Mouse (Mus musculus) heart, adult 2 months (tissue): ENCODE data around the gene Stat6. TPM values are rescaled to one million over a fixed set of nuclear protein-coding genes. Genes with fewer than 3 reads are reported as not detected.

Experiments used
- DNase-seq, 2 experiments: peaks; one replicate each; pipeline ENCODE4 v3.0.0; 2021
- H3K27ac ChIP-seq: fragments of 200-600 bp; 2 replicates; pipeline ENCODE4 v1.8.1; 2022
- H3K27me3 ChIP-seq: fragments of 200-500 bp; 2 replicates; pipeline ENCODE4 v1.6.1; 2012; ENCODE audit warnings: mild to moderate bottlenecking, low read length, inconsistent platforms, mixed read lengths; ENCODE audit not compliant: control insufficient read depth, insufficient read depth
- H3K36me3 ChIP-seq: fragments of 200-500 bp; 2 replicates; pipeline ENCODE4 v1.6.1; 2012; ENCODE audit warnings: low read length, inconsistent platforms; ENCODE audit not compliant: control insufficient read depth, insufficient read depth
- H3K4me1 ChIP-seq: fragments of 200-500 bp; 2 replicates; pipeline ENCODE4 v1.6.1; 2011; ENCODE audit warnings: low read length; ENCODE audit not compliant: control insufficient read depth, insufficient read depth
- H3K4me3 ChIP-seq: fragments of 200-600 bp; 2 replicates; pipeline ENCODE4 v1.8.1; 2022
- H3K79me2 ChIP-seq: fragments of 200-500 bp; replicated peaks from 2 replicates; pipeline ENCODE4 v1.6.1; 2012; ENCODE audit warnings: mild to moderate bottlenecking, inconsistent platforms, low read length, moderate library complexity, mixed read lengths; ENCODE audit not compliant: control insufficient read depth, insufficient read depth
- H3K9ac ChIP-seq: fragments of 200-500 bp; 2 replicates; pipeline ENCODE4 v1.6.1; 2012; ENCODE audit warnings: low read depth, mild to moderate bottlenecking, control low read depth, inconsistent platforms, low read length, mixed read lengths
- CTCF ChIP-seq: fragments of 200-600 bp; IDR thresholded peaks from 2 replicates; pipeline ENCODE4 v1.8.1; 2022; ENCODE audit warnings: antibody characterized with exemption, mild to moderate bottlenecking, moderate library complexity
- EP300 ChIP-seq: fragments of 200-500 bp; IDR thresholded peaks from 2 replicates; pipeline ENCODE4 v1.6.1; 2011; ENCODE audit warnings: low read depth, low read length, control low read depth; ENCODE audit not compliant: insufficient read depth
- POLR2A ChIP-seq: fragments of 200-500 bp; IDR thresholded peaks from 2 replicates; pipeline ENCODE4 v1.6.1; 2011; ENCODE audit warnings: mild to moderate bottlenecking, low read depth, low read length, control low read depth; ENCODE audit not compliant: insufficient read depth
- WGBS: fragments of 180-500 bp; shearing (Covaris S2); methylation state at CpG from one replicate; pipeline ENCODE4 v1.1.7; 2018; 5-methylcytosine and 5-hydroxymethylcytosine counted together
- intact Hi-C: fragments of 180-260 bp; cut with DNase I; formaldehyde crosslinking; loops from one replicate; pipeline ENCODE4 v1.15.1; 2025
- polyA plus RNA-seq: library from polyadenylated mRNA; depleted of rRNA; stranded (reverse); fragments of >200 nt; gene quantifications from 2 replicates; pipeline ENCODE4 v1.2.3, GENCODE M21; 2012
- total RNA-seq, 2 experiments: library from RNA; stranded (reverse); gene quantifications; 2 replicates each; pipeline ENCODE4 v1.2.3; 2021

Stat6 gene
- total and polyA plus RNA-seq, 3 experiments, result 43.7 to 49.5 (median 43.9) TPM

DNA sequence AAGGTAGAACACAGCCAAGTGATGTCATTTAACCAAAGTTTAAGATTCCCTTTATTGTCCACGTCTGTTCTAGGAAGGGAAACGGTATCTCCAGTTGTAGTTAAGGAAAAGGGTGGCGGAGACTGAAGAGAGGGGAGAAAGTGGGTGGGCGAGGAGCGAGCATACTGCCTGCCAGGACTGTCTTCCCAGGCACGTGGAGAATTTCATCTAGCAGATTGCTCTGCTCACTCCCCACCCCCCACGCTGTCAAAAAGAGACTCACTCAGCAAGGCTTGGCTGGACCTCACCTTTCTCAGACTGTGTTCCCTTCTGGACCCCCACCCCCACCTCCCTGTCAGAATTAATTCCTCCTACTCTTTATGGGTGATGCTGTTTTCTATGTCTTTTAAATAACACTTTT is 26.4 kb downstream of the Stat6 start:
- Histone ChIP-seq H3K27ac (peak overlapping the region; percentile 41), H3K36me3 (no peaks in the 10 kb centered on the region), H3K4me1 (peaks cover 5% of the 10 kb centered on the region), H3K4me3 (no peak overlapping the region), H3K27me3 (no peaks in the 10 kb centered on the region), H3K9ac (no peak overlapping the region), H3K79me2 (no peaks in the 10 kb centered on the region)
- no peak for DNase-seq
- TF ChIP-seq EP300, result no peak
- TF ChIP-seq POLR2A, result no peak
- no peak for TF ChIP-seq CTCF
- 22% methylated on average over 7 of the region's 7 CpGs for WGBS
- intact Hi-C loops, result no loop called here

- 74% methylated on average over 2 of the region's 2 CpGs for WGBS
- Histone ChIP-seq H3K36me3 (no peaks in the 10 kb centered on the region), H3K9ac (no peak overlapping the region), H3K79me2 (no peaks in the 10 kb centered on the region), H3K4me1 (peaks cover 2% of the 10 kb centered on the region), H3K27ac (no peak overlapping the region), H3K4me3 (no peak overlapping the region), H3K27me3 (no peaks in the 10 kb centered on the region)
- TF ChIP-seq CTCF (no peak), POLR2A (no peak), EP300 (no peak)
- no peak for DNase-seq
- intact Hi-C loops, result no loop called here
Observed at GRCm38 (mm10) chr10:127670185-127670584, 27.4 kb downstream of the Stat6 start.

DNA sequence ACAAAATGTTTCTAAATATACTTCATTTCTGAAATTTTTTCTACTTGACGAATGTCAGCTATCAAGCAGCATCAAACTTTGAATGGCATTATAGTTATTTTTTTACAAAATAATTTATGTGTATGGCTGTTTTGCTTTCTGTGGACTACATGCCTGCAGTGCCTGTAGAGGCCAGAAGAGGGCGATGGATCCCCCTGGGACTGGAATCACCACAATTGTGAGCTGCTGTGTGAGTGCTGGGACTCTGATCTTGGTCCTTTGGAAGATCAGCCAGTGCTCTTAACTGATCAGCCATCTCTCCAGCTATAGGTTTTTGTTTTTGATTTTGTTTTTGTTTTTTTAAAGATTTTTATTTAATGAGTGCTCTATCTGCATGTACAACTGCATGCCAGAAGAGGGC is 28.5 kb downstream of the Stat6 start:
- Histone ChIP-seq H3K4me3 (no peak overlapping the region), H3K27ac (no peak overlapping the region), H3K4me1 (peaks cover 2% of the 10 kb centered on the region), H3K27me3 (no peaks in the 10 kb centered on the region), H3K79me2 (no peaks in the 10 kb centered on the region), H3K9ac (no peak overlapping the region), H3K36me3 (no peaks in the 10 kb centered on the region)
- TF ChIP-seq EP300, result no peak
- no peak for TF ChIP-seq POLR2A
- TF ChIP-seq CTCF, result peak; percentile 73
- intact Hi-C loops, result no loop called here
- 49% methylated on average over 2 of the region's 2 CpGs for WGBS
- no peak for DNase-seq

DNA sequence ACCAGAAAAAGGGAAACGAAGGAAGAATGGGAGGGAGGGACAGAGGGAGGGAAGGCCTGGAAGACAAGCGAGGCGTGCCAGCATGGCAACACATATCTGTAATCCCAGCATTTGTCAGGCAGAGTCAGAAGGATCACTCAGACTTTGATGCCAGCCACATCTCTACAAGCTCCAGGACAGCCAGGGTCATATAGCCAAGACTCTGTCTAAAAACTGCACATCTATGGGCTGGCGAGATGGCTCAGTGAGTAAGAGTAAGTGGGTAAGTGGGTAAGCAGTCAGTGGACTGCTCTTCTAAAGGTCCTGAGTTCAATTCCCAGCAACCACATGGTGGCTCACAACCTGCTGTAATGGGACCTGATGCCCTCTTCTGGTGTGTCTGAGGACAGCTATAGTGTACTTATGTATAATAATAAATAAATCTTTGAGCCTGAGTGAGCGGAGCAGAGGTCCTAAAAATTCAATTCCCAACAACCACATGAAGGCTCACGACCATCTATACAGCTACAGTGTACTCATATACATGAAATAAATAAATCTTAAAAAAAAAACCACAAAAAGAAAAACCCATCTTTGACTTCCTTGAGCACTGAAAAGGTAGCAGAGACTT is 31.4 kb downstream of the Stat6 start:
- H3K9ac ChIP-seq, result no peak overlapping the region
- peaks cover 3% of the 10 kb centered on the region for H3K4me1 ChIP-seq
- no peaks in the 10 kb centered on the region for H3K36me3 ChIP-seq
- intact Hi-C loops, result loop anchor here (1.0 kb wide), 1 partner anchor 32 kb away; the partner anchor contains the start of gene Stat6
- no peak for DNase-seq
- TF ChIP-seq CTCF (no peak), POLR2A (no peak), EP300 (no peak)
- no peak overlapping the region for H3K27ac ChIP-seq
- no peaks in the 10 kb centered on the region for H3K79me2 ChIP-seq
- no peaks in the 10 kb centered on the region for H3K27me3 ChIP-seq
- 84% methylated on average over 6 of the region's 6 CpGs for WGBS
- H3K4me3 ChIP-seq, result no peak overlapping the region

- H3K9ac ChIP-seq, result no peak overlapping the region
- peak; percentile 76 to 88 for DNase-seq
- H3K4me1 ChIP-seq, result peaks cover 2% of the 10 kb centered on the region
- H3K36me3 ChIP-seq, result no peaks in the 10 kb centered on the region
- no peaks in the 10 kb centered on the region for H3K27me3 ChIP-seq
- H3K27ac ChIP-seq, result peak overlapping the region; percentile 49
- TF ChIP-seq POLR2A (no peak), CTCF (0 out of 2 replicates have a peak, but pooled peaks have one; percentile 98), EP300 (peak; percentile 92)
- H3K79me2 ChIP-seq, result no peaks in the 10 kb centered on the region
- intact Hi-C loops, result loop anchor here (1.0 to 5.0 kb wide), 3 partner anchors 33 to 108 kb away; partner anchors contain the start of genes Stat6 and Zbtb39
- 41% methylated on average over 8 of the region's 8 CpGs for WGBS
- H3K4me3 ChIP-seq, result peak overlapping the region; percentile 26; the same call in 1 of the 2 replicates
Observed at GRCm38 (mm10) chr10:127674794-127675522, 32.2 kb downstream of the Stat6 start.
